Mouse (Mus musculus) layer of hippocampus, adult 18-20 months (tissue): ENCODE results near the gene Cep164. TPM values are rescaled to one million over a fixed set of nuclear protein-coding genes. Genes with fewer than 3 reads are reported as not detected.

Experiments
- total RNA-seq, 2 experiments: library from RNA; stranded (reverse); gene quantifications; 2 replicates each; pipeline ENCODE4 v1.2.3; 2021

The Cep164 gene
- total RNA-seq, 2 experiments from 2014 or later = 11.3 to 13.2 TPM

Other genes with a start within 250 kb of the Cep164 start
- 10 to 100 TPM; 79.9 to 88.1 TPM for gene Bace1, start 9.9 kb upstream of the Cep164 start, total RNA-seq
- gene Pcsk7, start 77.8 kb upstream of the Cep164 start, total RNA-seq = 10 to 100 TPM; 21.4 to 23.1 TPM
- gene Rnf214, start 78.2 kb upstream of the Cep164 start, total RNA-seq = 10 to 100 TPM; 71.8 to 73.2 TPM
- 1 to 10 TPM; 3.4 to 8.3 TPM for gene Tagln, start 107.4 kb upstream of the Cep164 start, total RNA-seq
- 10 to 100 TPM; 69.1 to 76.4 TPM for gene Sidt2, start 126.6 kb upstream of the Cep164 start, total RNA-seq
- gene Pafah1b2, start 184.0 kb upstream of the Cep164 start, total RNA-seq = 100 to 1,000 TPM; 237 to 239 TPM
- 100 to 1,000 TPM; 143 to 147 TPM for gene Sik3, start 184.1 kb upstream of the Cep164 start, total RNA-seq